Mouse (Mus musculus) embryonic facial prominence, embryonic 15.5 days (tissue): ENCODE results near the gene Crebrf. TPM values are rescaled to one million over a fixed set of nuclear protein-coding genes. Genes with fewer than 3 reads are reported as not detected.

Source experiments
- ATAC-seq: fragments of 200-750 bp; cut with Nextera tagmentation; 2 replicates; pipeline ENCODE4 v1.8.0; 2017; ENCODE audit warnings: low read depth, moderate TSS enrichment; ENCODE audit not compliant: insufficient number of reproducible peaks, low FRiP score, low TSS enrichment
- H3K27ac ChIP-seq: fragments of 300-500 bp; sonication (generic); replicated peaks from 2 replicates; pipeline ENCODE4 v1.5.1; 2015; ENCODE audit warnings: mild to moderate bottlenecking, inconsistent platforms
- H3K27me3 ChIP-seq: fragments of 300-500 bp; sonication (generic); 2 replicates; pipeline ENCODE4 v1.6.1; 2015; ENCODE audit warnings: inconsistent platforms
- H3K36me3 ChIP-seq: fragments of 300-500 bp; sonication (generic); 2 replicates; pipeline ENCODE4 v1.6.1; 2015; ENCODE audit warnings: mild to moderate bottlenecking, inconsistent platforms
- H3K4me1 ChIP-seq: fragments of 300-500 bp; sonication (generic); 2 replicates; pipeline ENCODE4 v1.6.1; 2015; ENCODE audit warnings: inconsistent platforms
- H3K4me2 ChIP-seq: fragments of 300-500 bp; sonication (generic); replicated peaks from 2 replicates; pipeline ENCODE4 v1.6.1; 2015; ENCODE audit warnings: mild to moderate bottlenecking, inconsistent platforms
- H3K4me3 ChIP-seq: fragments of 300-500 bp; sonication (generic); replicated peaks from 2 replicates; pipeline ENCODE4 v1.5.1; 2015; ENCODE audit warnings: mild to moderate bottlenecking, inconsistent platforms
- H3K9ac ChIP-seq: fragments of 300-500 bp; sonication (generic); 2 replicates; pipeline ENCODE4 v1.6.1; 2015; ENCODE audit warnings: inconsistent platforms
- H3K9me3 ChIP-seq: fragments of 300-500 bp; sonication (generic); replicated peaks from 2 replicates; pipeline ENCODE4 v1.6.1; 2016; ENCODE audit warnings: inconsistent platforms
- WGBS: fragments of 180-500 bp; shearing (Covaris S2); methylation state at CpG from one replicate; pipeline ENCODE4 v1.1.7; 2015; 5-methylcytosine and 5-hydroxymethylcytosine counted together
- polyA plus RNA-seq: library from polyadenylated mRNA; unstranded; fragments of >200 nt; fragmentation: Nextera tagmentation; extraction: Ambion mirVana; gene quantifications from 2 replicates; pipeline ENCODE4 v1.2.1, GENCODE M21; 2015

Gene Crebrf
- polyA plus RNA-seq, 1 experiment from 2014 or later, result 7.5 TPM

- peak within 1 kb of the TSS; percentile 75 for H3K4me3 ChIP-seq
- H3K9ac ChIP-seq, result peak within 1 kb of the TSS; percentile 68
- peaks cover 7% of the 10 kb centered on the region for H3K4me1 ChIP-seq
- no peaks in the 10 kb centered on the region for H3K27me3 ChIP-seq
- under 1% methylated on average over 42 of the region's 42 CpGs for WGBS
- peak within 1 kb of the TSS; percentile 91 for H3K27ac ChIP-seq
- H3K36me3 ChIP-seq, result peaks cover 27% of the 10 kb centered on the region
- peak within 1 kb of the TSS; percentile 76 for H3K4me2 ChIP-seq
- no peaks in the 10 kb centered on the region for H3K9me3 ChIP-seq
- peak; percentile 79; the same call in 1 of the 2 replicates for ATAC-seq
Observed at GRCm38 (mm10) chr17:26780750-26781571, 65.5 kb downstream of the Crebrf start, which contains the start of gene Bnip1. Gene Bnip1, plus strand, starts transcription at chr17:26781066.

- Histone ChIP-seq H3K9me3 (no peaks in the 10 kb centered on the region), H3K27me3 (no peaks in the 10 kb centered on the region), H3K27ac (peak overlapping the region; percentile 91), H3K4me2 (peak overlapping the region; percentile 76), H3K36me3 (peaks cover 34% of the 10 kb centered on the region), H3K9ac (peak overlapping the region; percentile 68), H3K4me1 (peaks cover 7% of the 10 kb centered on the region), H3K4me3 (peak overlapping the region; percentile 75)
- no peak for ATAC-seq
- 16% methylated on average over 5 of the region's 5 CpGs for WGBS
Observed at GRCm38 (mm10) chr17:26781610-26782043, 66.2 kb downstream of the Crebrf start.

DNA sequence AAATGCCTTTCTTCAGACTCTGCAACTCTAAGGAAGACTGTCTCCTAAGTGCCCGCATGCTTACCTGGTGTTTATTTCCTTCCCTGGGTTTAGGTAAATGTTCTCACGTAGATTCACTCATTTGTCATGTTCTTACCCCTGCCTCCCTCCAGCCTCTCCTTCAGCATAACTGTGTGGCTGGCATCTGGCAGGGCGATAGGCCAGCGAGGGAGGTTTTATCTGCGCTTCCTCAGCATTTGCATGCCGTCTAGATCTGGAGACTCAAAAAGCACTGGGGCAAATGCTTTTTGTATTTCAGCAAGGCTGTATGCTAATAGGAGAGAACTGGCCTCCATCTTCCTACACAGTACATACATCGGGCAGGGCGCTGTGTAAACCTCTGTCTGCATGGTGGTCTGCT is 69.1 kb downstream of the Crebrf start:
- H3K36me3 ChIP-seq, result peaks cover 56% of the 10 kb centered on the region
- 93% methylated on average over 8 of the region's 8 CpGs for WGBS
- H3K27ac ChIP-seq, result no peak overlapping the region

DNA sequence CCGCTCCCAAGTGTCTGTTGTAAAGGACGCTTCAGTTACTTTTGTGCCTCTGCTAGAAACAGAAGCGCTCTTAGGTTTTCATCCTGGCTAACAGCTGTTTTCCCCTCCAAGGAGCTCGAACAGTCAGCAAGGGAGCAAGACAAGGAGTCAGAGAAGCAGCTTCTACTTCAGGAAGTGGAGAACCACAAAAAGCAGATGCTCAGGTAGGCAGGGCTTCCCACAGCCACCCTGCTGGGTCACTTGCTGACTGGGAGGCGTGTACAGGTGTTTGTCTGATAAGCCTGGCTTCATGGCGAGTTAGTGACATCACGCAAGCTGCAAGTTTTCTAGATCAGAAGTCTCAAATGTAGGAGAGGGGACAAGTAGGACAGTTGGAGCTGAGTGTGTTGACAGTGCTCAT is 71.1 kb downstream of the Crebrf start:
- no peak overlapping the region for H3K4me2 ChIP-seq
- H3K9me3 ChIP-seq, result no peaks in the 10 kb centered on the region
- no peak for ATAC-seq
- peaks cover 72% of the 10 kb centered on the region for H3K36me3 ChIP-seq
- 89% methylated on average over 7 of the region's 7 CpGs for WGBS
- H3K4me3 ChIP-seq, result no peak overlapping the region
- no peak overlapping the region for H3K27ac ChIP-seq
- H3K9ac ChIP-seq, result no peak overlapping the region
- peaks cover 5% of the 10 kb centered on the region for H3K4me1 ChIP-seq
- H3K27me3 ChIP-seq, result no peaks in the 10 kb centered on the region

More for the DNA sequence above, 69.1 kb downstream of the Crebrf start:
- Histone ChIP-seq H3K9me3 (no peaks in the 10 kb centered on the region), H3K27me3 (no peaks in the 10 kb centered on the region), H3K4me2 (no peak overlapping the region), H3K9ac (no peak overlapping the region), H3K4me1 (peaks cover 7% of the 10 kb centered on the region), H3K4me3 (no peak overlapping the region)
- ATAC-seq, result no peak

DNA sequence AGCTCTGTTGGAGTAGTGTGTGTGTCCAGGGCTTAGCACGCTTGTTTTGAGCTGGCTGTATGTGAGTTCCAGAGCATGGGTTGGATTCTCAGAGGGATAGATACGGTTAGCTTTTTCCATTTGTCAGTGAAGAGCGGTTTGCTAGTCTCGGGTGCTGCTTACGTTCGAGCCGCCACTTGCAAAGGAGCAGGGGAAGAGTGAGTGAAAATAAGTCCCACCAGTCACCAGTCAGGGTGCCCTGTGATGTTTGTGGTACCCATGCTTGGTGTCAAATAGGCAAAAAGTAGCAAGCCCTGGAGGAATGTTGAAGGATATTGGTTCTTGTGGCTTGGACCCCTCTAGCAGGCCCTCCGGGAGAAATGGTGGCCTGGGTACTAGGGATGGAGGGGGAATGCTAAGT is 73.5 kb downstream of the Crebrf start:
- H3K27me3 ChIP-seq, result no peaks in the 10 kb centered on the region
- ATAC-seq, result no peak
- H3K9ac ChIP-seq, result no peak overlapping the region
- no peak overlapping the region for H3K27ac ChIP-seq
- H3K4me2 ChIP-seq, result no peak overlapping the region
- H3K4me1 ChIP-seq, result no peaks in the 10 kb centered on the region
- H3K4me3 ChIP-seq, result no peak overlapping the region
- H3K36me3 ChIP-seq, result peaks cover 81% of the 10 kb centered on the region
- WGBS, result 91% methylated on average over 8 of the region's 8 CpGs
- H3K9me3 ChIP-seq, result no peaks in the 10 kb centered on the region

GRCm38 (mm10) chr17:26789460-26790268 is 74.2 kb downstream of the Crebrf start:
- no peak for ATAC-seq
- WGBS, result 87% methylated on average over 8 of the region's 8 CpGs
- no peaks in the 10 kb centered on the region for H3K4me1 ChIP-seq
- H3K27ac ChIP-seq, result no peak overlapping the region
- no peak overlapping the region for H3K4me2 ChIP-seq
- H3K36me3 ChIP-seq, result peaks cover 74% of the 10 kb centered on the region
- H3K9me3 ChIP-seq, result no peaks in the 10 kb centered on the region
- H3K27me3 ChIP-seq, result no peaks in the 10 kb centered on the region
- H3K4me3 ChIP-seq, result no peak overlapping the region
- no peak overlapping the region for H3K9ac ChIP-seq

- H3K4me2 ChIP-seq, result no peak overlapping the region
- WGBS, result 85% methylated on average over 11 of the region's 11 CpGs
- H3K27ac ChIP-seq, result no peak overlapping the region
- H3K27me3 ChIP-seq, result no peaks in the 10 kb centered on the region
- no peak overlapping the region for H3K4me3 ChIP-seq
- peaks cover 65% of the 10 kb centered on the region for H3K36me3 ChIP-seq
- ATAC-seq, result no peak
- no peaks in the 10 kb centered on the region for H3K9me3 ChIP-seq
- H3K9ac ChIP-seq, result no peak overlapping the region
- no peaks in the 10 kb centered on the region for H3K4me1 ChIP-seq
Observed at GRCm38 (mm10) chr17:26790269-26791214, 75.1 kb downstream of the Crebrf start.

GRCm38 (mm10) chr17:26791580-26791979 is 76.1 kb downstream of the Crebrf start:
- no peaks in the 10 kb centered on the region for H3K4me1 ChIP-seq
- H3K4me2 ChIP-seq, result no peak overlapping the region
- WGBS, result 80% methylated on average over 7 of the region's 7 CpGs
- no peak overlapping the region for H3K27ac ChIP-seq
- H3K9me3 ChIP-seq, result no peaks in the 10 kb centered on the region
- no peak overlapping the region for H3K4me3 ChIP-seq
- no peaks in the 10 kb centered on the region for H3K27me3 ChIP-seq
- peaks cover 58% of the 10 kb centered on the region for H3K36me3 ChIP-seq
- ATAC-seq, result no peak
- H3K9ac ChIP-seq, result no peak overlapping the region

- H3K36me3 ChIP-seq, result peaks cover 52% of the 10 kb centered on the region
Observed at GRCm38 (mm10) chr17:26792096-26792495, 76.6 kb downstream of the Crebrf start.

DNA sequence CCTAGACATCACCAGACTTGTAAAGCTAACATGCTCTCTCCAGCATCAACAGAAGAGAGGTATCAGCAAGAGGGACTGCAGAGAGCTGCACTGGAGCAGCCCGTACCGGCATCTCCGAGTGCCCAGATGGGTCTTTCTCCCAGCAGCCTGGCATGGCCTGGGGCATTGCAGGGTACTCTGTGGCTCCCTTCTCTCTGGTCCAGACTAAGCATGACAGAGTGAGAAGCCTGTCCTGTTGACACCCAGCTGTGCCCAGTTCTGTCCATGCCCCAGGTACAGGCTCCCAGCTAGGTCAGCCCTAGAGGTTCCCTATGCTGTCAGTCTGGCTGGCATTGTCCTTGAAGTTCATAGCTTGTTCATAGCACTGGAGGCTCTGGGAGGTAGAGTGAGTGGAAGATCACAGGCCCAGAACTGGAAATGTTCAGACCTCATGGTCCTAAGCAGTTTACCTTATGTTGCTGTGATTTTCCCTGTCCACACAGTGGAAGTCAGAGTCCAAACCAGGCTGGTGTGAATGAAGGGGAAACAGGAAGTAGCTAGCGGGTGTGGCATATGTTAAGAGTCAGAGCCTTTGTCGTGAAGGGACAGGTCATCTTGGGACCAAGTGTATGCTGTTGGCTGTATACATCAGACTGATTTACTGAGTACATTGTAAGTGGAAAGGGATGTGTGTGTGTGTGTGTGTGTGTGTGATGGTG is 77.8 kb downstream of the Crebrf start:
- Histone ChIP-seq H3K4me3 (no peak overlapping the region), H3K27me3 (no peaks in the 10 kb centered on the region), H3K4me1 (no peaks in the 10 kb centered on the region), H3K36me3 (peaks cover 46% of the 10 kb centered on the region), H3K9me3 (no peaks in the 10 kb centered on the region), H3K9ac (no peak overlapping the region), H3K4me2 (no peak overlapping the region), H3K27ac (no peak overlapping the region)
- ATAC-seq, result no peak
- WGBS, result 81% methylated on average over 5 of the region's 5 CpGs

More at GRCm38 (mm10) chr17:26792096-26792495, 76.6 kb downstream of the Crebrf start:
- H3K27ac ChIP-seq, result no peak overlapping the region
- no peaks in the 10 kb centered on the region for H3K9me3 ChIP-seq
- H3K4me2 ChIP-seq, result no peak overlapping the region
- H3K4me3 ChIP-seq, result no peak overlapping the region
- no peak for ATAC-seq
- no peaks in the 10 kb centered on the region for H3K27me3 ChIP-seq
- H3K4me1 ChIP-seq, result no peaks in the 10 kb centered on the region
- 90% methylated on average over 15 of the region's 15 CpGs for WGBS
- no peak overlapping the region for H3K9ac ChIP-seq
